Mouse (Mus musculus) telencephalon, adult 2 months (tissue): Measurements from ENCODE around the gene Zfp853.
A peak's percentile ranks its signal among the peaks of the same experiment; 100 is the strongest.

Experiments used
- DNase-seq: peaks from one replicate; pipeline ENCODE4 v3.0.0-alpha.2; 2011; ENCODE audit warnings: low read depth, low spot score

Zfp853 gene

GRCm38 (mm10) chr5:143293404-143293803 lies at the start of gene Zfp853:
TSS of gene Zfp853 (minus strand) at chr5:143293623.
- no peak for DNase-seq

- no peak for DNase-seq
These were observed 46.2 kb upstream of the Zfp853 start for GRCm38 (mm10) chr5:143339603-143340002.

- no peak for DNase-seq
These were observed 43.1 kb upstream of the Zfp853 start for GRCm38 (mm10) chr5:143336559-143336958.

GRCm38 (mm10) chr5:143335089-143335460 lies 41.7 kb upstream of the Zfp853 start:
- DNase-seq: no peak

GRCm38 (mm10) chr5:143334418-143335088 lies 41.1 kb upstream of the Zfp853 start:
- DNase-seq: no peak

GRCm38 (mm10) chr5:143333872-143334271 lies 40.4 kb upstream of the Zfp853 start:
- DNase-seq: peak; percentile 70

GRCm38 (mm10) chr5:143328690-143329495 lies 35.5 kb upstream of the Zfp853 start, which contains the start of gene Zdhhc4:
TSS of gene Zdhhc4 (minus strand) at chr5:143329256.
- DNase-seq: peak; percentile 83

- DNase-seq: no peak
These were observed 23.8 kb upstream of the Zfp853 start for GRCm38 (mm10) chr5:143317288-143317610.

- no peak for DNase-seq
These were observed 23.3 kb upstream of the Zfp853 start for GRCm38 (mm10) chr5:143316605-143317287.

- DNase-seq: no peak
These were observed 22.1 kb upstream of the Zfp853 start for GRCm38 (mm10) chr5:143315514-143315888.

- DNase-seq: peak; percentile 47
These were observed 21.5 kb upstream of the Zfp853 start, which contains the start of gene E130309D02Rik for GRCm38 (mm10) chr5:143314730-143315513. TSS of gene E130309D02Rik (minus strand) at chr5:143315360.

- no peak for DNase-seq
These were observed 20.8 kb upstream of the Zfp853 start for GRCm38 (mm10) chr5:143314183-143314729.

- DNase-seq: peak; percentile 41
These were observed 18.5 kb upstream of the Zfp853 start for GRCm38 (mm10) chr5:143311886-143312285.

GRCm38 (mm10) chr5:143309916-143310315 lies 16.5 kb upstream of the Zfp853 start:
- DNase-seq: no peak

GRCm38 (mm10) chr5:143308825-143309224 lies 15.4 kb upstream of the Zfp853 start:
- no peak for DNase-seq

- DNase-seq: no peak
These were observed 10.8 kb upstream of the Zfp853 start for GRCm38 (mm10) chr5:143304251-143304650.

- no peak for DNase-seq
These were observed 7.9 kb upstream of the Zfp853 start for GRCm38 (mm10) chr5:143301296-143301695.

- DNase-seq: no peak
These were observed 6.3 kb upstream of the Zfp853 start for GRCm38 (mm10) chr5:143299686-143300085.

GRCm38 (mm10) chr5:143298391-143298790 lies 5.0 kb upstream of the Zfp853 start:
- no peak for DNase-seq

- no peak for DNase-seq
These were observed 4.6 kb upstream of the Zfp853 start for GRCm38 (mm10) chr5:143297986-143298385.

- DNase-seq: no peak
These were observed 1.9 kb upstream of the Zfp853 start for GRCm38 (mm10) chr5:143295330-143295729.
